Mouse (Mus musculus): ENCODE data around the gene Tbc1d1. TPM values are rescaled to one million over a fixed set of nuclear protein-coding genes. Genes with fewer than 3 reads are reported as not detected.

Gene Tbc1d1
- polyA plus RNA-seq, 1 experiment from 2014 or later, result 11.5 TPM

DNA sequence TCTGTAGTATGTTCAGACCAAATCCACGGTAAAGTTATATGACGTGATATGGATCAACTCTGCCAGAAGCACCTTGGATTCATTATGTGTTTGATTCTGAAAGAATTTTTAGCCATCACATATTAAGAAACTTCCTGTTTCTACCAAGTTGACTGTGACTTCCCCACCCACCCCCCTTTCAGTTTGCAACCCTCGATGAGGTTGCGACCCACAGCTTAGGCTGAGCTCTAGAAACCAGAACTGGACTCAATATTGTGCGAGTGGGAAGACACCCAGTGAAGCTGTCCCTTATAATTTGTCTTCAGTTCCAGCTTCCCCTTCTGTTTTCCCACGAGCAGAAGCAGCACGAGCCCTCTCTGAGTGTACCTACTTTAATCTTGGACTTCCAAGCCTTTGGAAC lies 55.2 kb downstream of the Tbc1d1 start:
- TF ChIP-seq EP300 (optimal IDR thresholded peaks at IDR 0.05) (no peak), CTCF (IDR thresholded peaks at IDR 0.05; ENCODE audit: low read depth) (no peak)

DNA sequence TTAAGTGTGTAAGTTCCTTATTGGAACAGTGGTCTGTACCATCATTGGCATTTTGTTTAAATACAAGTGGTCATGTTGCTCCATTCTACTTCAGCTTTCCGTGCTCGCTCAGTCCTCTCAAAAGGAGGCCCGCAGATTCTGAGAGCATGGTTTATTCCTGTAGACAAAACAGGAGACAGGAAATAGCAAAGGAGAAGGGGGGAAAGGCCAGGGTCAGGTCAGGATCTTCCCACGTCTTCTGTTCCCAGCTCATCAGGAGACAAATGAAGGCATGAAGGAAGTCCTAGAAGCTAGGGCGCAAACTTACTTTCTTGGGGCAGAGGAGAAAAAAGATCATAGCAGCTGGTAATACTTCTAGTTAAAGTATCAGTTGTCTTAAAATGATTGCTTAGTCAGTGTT lies 56.1 kb downstream of the Tbc1d1 start:
- WGBS, result 61% methylated on average over 5 of the region's 5 CpGs
- Histone ChIP-seq H3K9ac (ENCODE audit: low read length) (no peak overlapping the region), H3K4me2 (replicated peaks; ENCODE audit: low read depth) (no peak overlapping the region), H3K36me3 (ENCODE audit: control insufficient read depth, insufficient read depth, low read length) (no peaks in the 10 kb centered on the region), H3K4me3 (ENCODE audit: low read depth, low read length) (no peak overlapping the region), H3K27ac (replicated peaks) (no peak overlapping the region), H3K27me3 (ENCODE audit: control insufficient read depth, insufficient read depth, low read length) (no peaks in the 10 kb centered on the region), H3K9me3 (ENCODE audit: control insufficient read depth, low read length) (no peaks in the 10 kb centered on the region), H3K4me1 (replicated peaks; ENCODE audit: control insufficient read depth, insufficient read depth) (no peaks in the 10 kb centered on the region)
- DNase-seq (ENCODE audit: low spot score) (no peak), ATAC-seq (ENCODE audit: low FRiP score, low TSS enrichment) (no peak)
- TF ChIP-seq EP300 (optimal IDR thresholded peaks at IDR 0.05), result no peak
- no peak for TF ChIP-seq CTCF (IDR thresholded peaks at IDR 0.05; ENCODE audit: low read depth)

More for the DNA sequence above, 55.2 kb downstream of the Tbc1d1 start:
- Histone ChIP-seq H3K4me1 (replicated peaks; ENCODE audit: control insufficient read depth, insufficient read depth) (no peaks in the 10 kb centered on the region), H3K36me3 (ENCODE audit: control insufficient read depth, insufficient read depth, low read length) (no peaks in the 10 kb centered on the region), H3K4me3 (ENCODE audit: low read depth, low read length) (no peak overlapping the region), H3K27ac (replicated peaks) (no peak overlapping the region), H3K9ac (ENCODE audit: low read length) (no peak overlapping the region), H3K9me3 (ENCODE audit: control insufficient read depth, low read length) (no peaks in the 10 kb centered on the region), H3K4me2 (replicated peaks; ENCODE audit: low read depth) (no peak overlapping the region), H3K27me3 (ENCODE audit: control insufficient read depth, insufficient read depth, low read length) (no peaks in the 10 kb centered on the region)
- DNase-seq (ENCODE audit: low spot score) (no peak), ATAC-seq (ENCODE audit: low FRiP score, low TSS enrichment) (no peak)
- WGBS, result 67% methylated on average over 7 of the region's 7 CpGs

DNA sequence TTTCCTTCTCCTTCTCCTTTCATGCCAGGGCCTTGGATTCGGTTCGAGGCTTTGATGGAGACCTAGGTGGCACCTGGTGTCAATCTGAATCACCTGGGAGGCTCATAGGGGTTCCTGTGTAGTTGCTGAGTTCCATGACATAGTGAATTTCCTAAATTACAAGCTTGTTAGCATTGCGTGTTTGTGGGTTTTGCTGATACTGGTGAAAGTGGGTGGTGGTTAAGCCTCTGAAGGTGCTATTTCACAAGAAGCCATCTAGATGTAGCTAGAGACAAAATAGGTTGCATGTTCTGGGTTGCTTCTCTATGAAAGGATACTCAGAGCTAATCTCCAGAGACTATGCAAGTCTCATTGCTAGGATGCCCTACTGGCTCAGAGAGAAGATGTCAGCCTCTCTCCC lies 56.5 kb downstream of the Tbc1d1 start:
- no peaks in the 10 kb centered on the region for H3K27me3 ChIP-seq (ENCODE audit: control insufficient read depth, insufficient read depth, low read length)
- no peak overlapping the region for H3K27ac ChIP-seq (replicated peaks)
- DNase-seq (ENCODE audit: low spot score) (no peak), ATAC-seq (ENCODE audit: low FRiP score, low TSS enrichment) (no peak)
- H3K36me3 ChIP-seq (ENCODE audit: control insufficient read depth, insufficient read depth, low read length), result no peaks in the 10 kb centered on the region
- no peaks in the 10 kb centered on the region for H3K4me1 ChIP-seq (replicated peaks; ENCODE audit: control insufficient read depth, insufficient read depth)
- H3K9ac ChIP-seq (ENCODE audit: low read length), result no peak overlapping the region
- no peak for TF ChIP-seq CTCF (IDR thresholded peaks at IDR 0.05; ENCODE audit: low read depth)
- TF ChIP-seq EP300 (optimal IDR thresholded peaks at IDR 0.05), result no peak
- H3K4me2 ChIP-seq (replicated peaks; ENCODE audit: low read depth), result no peak overlapping the region
- no peak overlapping the region for H3K4me3 ChIP-seq (ENCODE audit: low read depth, low read length)
- H3K9me3 ChIP-seq (ENCODE audit: control insufficient read depth, low read length), result no peaks in the 10 kb centered on the region
- WGBS, result 69% methylated on average over 3 of the region's 3 CpGs

- Histone ChIP-seq H3K27me3 (ENCODE audit: control insufficient read depth, insufficient read depth, low read length) (no peaks in the 10 kb centered on the region), H3K4me2 (replicated peaks; ENCODE audit: low read depth) (no peak overlapping the region), H3K9ac (ENCODE audit: low read length) (no peak overlapping the region), H3K9me3 (ENCODE audit: control insufficient read depth, low read length) (no peaks in the 10 kb centered on the region), H3K36me3 (ENCODE audit: control insufficient read depth, insufficient read depth, low read length) (no peaks in the 10 kb centered on the region), H3K4me1 (replicated peaks; ENCODE audit: control insufficient read depth, insufficient read depth) (no peaks in the 10 kb centered on the region; the same call in 1 of the 2 replicates), H3K4me3 (ENCODE audit: low read depth, low read length) (no peak overlapping the region), H3K27ac (replicated peaks) (no peak overlapping the region)
- DNase-seq (ENCODE audit: low spot score), result no peak
- ATAC-seq (ENCODE audit: low FRiP score, low TSS enrichment), result no peak
- no peak for TF ChIP-seq CTCF (IDR thresholded peaks at IDR 0.05; ENCODE audit: low read depth)
- no peak for TF ChIP-seq EP300 (optimal IDR thresholded peaks at IDR 0.05)
- WGBS, result 97% methylated on average over 5 of the region's 5 CpGs
Observed at GRCm38 (mm10) chr5:64215806-64216205, 59.7 kb downstream of the Tbc1d1 start.

DNA sequence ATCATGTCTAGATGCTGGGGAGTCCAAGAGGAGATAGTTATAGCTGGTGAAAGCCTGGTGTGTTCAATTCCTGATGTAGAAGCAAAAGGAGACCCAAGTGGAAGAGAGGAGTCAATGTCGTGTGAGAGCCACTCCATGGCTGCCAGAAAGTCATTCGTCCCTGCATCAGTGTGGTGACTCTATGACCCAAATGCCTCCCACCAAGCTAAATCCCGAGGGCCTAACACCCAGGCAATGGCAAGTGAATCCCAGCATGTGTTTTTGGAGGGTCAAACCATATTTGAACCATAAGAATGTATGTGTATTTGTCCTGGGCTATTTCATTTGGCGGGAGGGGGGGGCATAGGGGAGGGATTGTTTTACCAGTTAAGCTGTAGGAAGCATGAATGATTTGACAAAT lies 60.2 kb downstream of the Tbc1d1 start:
- H3K9ac ChIP-seq (ENCODE audit: low read length), result no peak overlapping the region
- no peaks in the 10 kb centered on the region for H3K27me3 ChIP-seq (ENCODE audit: control insufficient read depth, insufficient read depth, low read length)
- no peaks in the 10 kb centered on the region for H3K9me3 ChIP-seq (ENCODE audit: control insufficient read depth, low read length)
- no peaks in the 10 kb centered on the region for H3K36me3 ChIP-seq (ENCODE audit: control insufficient read depth, insufficient read depth, low read length)
- H3K4me2 ChIP-seq (replicated peaks; ENCODE audit: low read depth), result no peak overlapping the region
- no peak for DNase-seq (ENCODE audit: low spot score)
- no peak overlapping the region for H3K27ac ChIP-seq (replicated peaks)
- H3K4me1 ChIP-seq (replicated peaks; ENCODE audit: control insufficient read depth, insufficient read depth), result no peaks in the 10 kb centered on the region; the same call in 1 of the 2 replicates
- no peak for ATAC-seq (ENCODE audit: low FRiP score, low TSS enrichment)
- TF ChIP-seq EP300 (optimal IDR thresholded peaks at IDR 0.05), result no peak
- TF ChIP-seq CTCF (IDR thresholded peaks at IDR 0.05; ENCODE audit: low read depth), result no peak
- H3K4me3 ChIP-seq (ENCODE audit: low read depth, low read length), result no peak overlapping the region
- 87% methylated on average over 4 of the region's 4 CpGs for WGBS

- 63% methylated on average over 8 of the region's 8 CpGs for WGBS
Observed at GRCm38 (mm10) chr5:64217256-64217655, 61.2 kb downstream of the Tbc1d1 start.

More at GRCm38 (mm10) chr5:64217256-64217655, 61.2 kb downstream of the Tbc1d1 start:
- ATAC-seq (ENCODE audit: low FRiP score, low TSS enrichment) (no peak), DNase-seq (ENCODE audit: low spot score) (no peak)
- H3K4me1 ChIP-seq (replicated peaks; ENCODE audit: control insufficient read depth, insufficient read depth), result no peaks in the 10 kb centered on the region; the same call in 1 of the 2 replicates
- no peaks in the 10 kb centered on the region for H3K27me3 ChIP-seq (ENCODE audit: control insufficient read depth, insufficient read depth, low read length)
- H3K36me3 ChIP-seq (ENCODE audit: control insufficient read depth, insufficient read depth, low read length), result no peaks in the 10 kb centered on the region
- no peak overlapping the region for H3K4me2 ChIP-seq (replicated peaks; ENCODE audit: low read depth)
- no peak overlapping the region for H3K4me3 ChIP-seq (ENCODE audit: low read depth, low read length)
- no peak overlapping the region for H3K27ac ChIP-seq (replicated peaks)
- no peaks in the 10 kb centered on the region for H3K9me3 ChIP-seq (ENCODE audit: control insufficient read depth, low read length)
- no peak for TF ChIP-seq EP300 (optimal IDR thresholded peaks at IDR 0.05)
- TF ChIP-seq CTCF (IDR thresholded peaks at IDR 0.05; ENCODE audit: low read depth), result no peak
- no peak overlapping the region for H3K9ac ChIP-seq (ENCODE audit: low read length)
